Mouse (Mus musculus): Measurements from ENCODE around the gene Duox1. TPM values are rescaled to one million over a fixed set of nuclear protein-coding genes. Genes with fewer than 3 reads are reported as not detected.

The Duox1 gene
- polyA plus RNA-seq, 1 experiment: not detected

DNA sequence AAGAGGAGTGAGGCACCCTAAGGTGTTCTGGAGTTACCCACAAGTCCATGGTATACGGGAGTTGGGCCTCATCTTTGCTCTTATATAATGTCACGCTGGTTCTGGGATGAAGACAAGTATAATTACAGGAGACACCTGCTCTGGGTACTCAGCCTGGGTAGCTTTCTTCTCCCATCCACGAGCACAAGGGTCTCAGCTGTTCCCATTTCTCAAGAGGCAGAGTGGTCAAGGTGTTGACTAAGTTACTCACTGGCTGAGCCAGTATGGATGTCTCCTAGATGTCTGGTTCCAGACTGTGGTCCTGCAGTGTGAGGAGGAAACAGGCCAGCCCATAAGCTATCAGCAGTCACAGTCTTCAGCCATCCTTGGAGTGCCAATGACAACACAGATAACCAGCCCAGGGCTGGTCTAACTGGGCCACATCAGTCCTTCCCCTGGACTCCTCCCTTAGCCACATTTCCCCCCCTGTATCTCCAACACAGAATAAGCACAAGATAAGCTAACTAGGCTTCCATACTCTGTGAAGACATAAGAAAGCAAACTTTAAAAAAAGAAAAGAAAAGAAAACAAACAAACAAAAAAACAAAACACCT is 49.0 kb downstream of the Duox1 start:
- Histone ChIP-seq H3K4me1 (ENCODE audit: control insufficient read depth, insufficient read depth, low read length) (peaks cover 6% of the 10 kb centered on the region), H3K27ac (ENCODE audit: control insufficient read depth, insufficient read depth, low read depth, low read length, poor library complexity) (peak overlapping the region; percentile 24), H3K4me3 (replicated peaks; ENCODE audit: control insufficient read depth, low read depth, low read length) (no peak overlapping the region)
- TF ChIP-seq CTCF (IDR thresholded peaks at IDR 0.05; ENCODE audit: control insufficient read depth, insufficient read depth, low read length) (no peak), POLR2A (IDR thresholded peaks at IDR 0.05; ENCODE audit: borderline replicate concordance, control insufficient read depth, low read depth, low read length) (no peak)
- 73% methylated on average over 3 of the region's 3 CpGs for WGBS

DNA sequence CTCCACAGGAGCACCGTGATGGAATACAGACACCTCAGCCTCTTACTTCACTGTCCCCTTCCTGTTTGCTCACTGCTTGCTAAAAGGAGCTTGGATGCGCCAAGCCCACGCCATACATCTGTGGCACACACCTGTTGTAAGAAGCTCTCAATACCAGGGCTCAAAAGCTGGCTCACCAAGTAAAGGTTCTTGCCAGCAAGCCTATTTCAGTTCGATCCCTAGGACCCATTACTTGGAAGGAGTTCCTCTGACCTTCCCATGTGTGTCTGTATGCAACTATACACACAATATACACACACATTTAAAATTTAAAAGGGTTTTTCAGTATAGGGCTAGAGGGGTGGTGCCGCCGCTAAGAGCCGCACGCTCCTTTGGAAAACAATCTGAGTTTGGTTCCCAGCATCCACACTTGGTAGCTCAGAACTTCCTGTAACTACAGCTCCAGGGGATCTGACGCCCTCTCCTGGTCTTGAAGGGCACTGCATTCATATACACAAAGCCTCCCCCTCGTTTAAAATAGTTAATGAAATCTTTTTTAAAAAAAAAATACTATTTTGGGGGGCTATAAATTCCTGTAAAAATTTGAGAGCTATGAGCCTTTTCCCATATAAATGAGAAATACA is 49.9 kb downstream of the Duox1 start:
- Histone ChIP-seq H3K27ac (ENCODE audit: control insufficient read depth, insufficient read depth, low read depth, low read length, poor library complexity) (peak overlapping the region; percentile 7), H3K4me1 (ENCODE audit: control insufficient read depth, insufficient read depth, low read length) (peaks cover 6% of the 10 kb centered on the region), H3K4me3 (replicated peaks; ENCODE audit: control insufficient read depth, low read depth, low read length) (no peak overlapping the region)
- TF ChIP-seq CTCF (IDR thresholded peaks at IDR 0.05; ENCODE audit: control insufficient read depth, insufficient read depth, low read length) (peak; percentile 26; the same call in 1 of the 2 replicates), POLR2A (IDR thresholded peaks at IDR 0.05; ENCODE audit: borderline replicate concordance, control insufficient read depth, low read depth, low read length) (no peak)
- 77% methylated on average over 10 of the region's 10 CpGs for WGBS

DNA sequence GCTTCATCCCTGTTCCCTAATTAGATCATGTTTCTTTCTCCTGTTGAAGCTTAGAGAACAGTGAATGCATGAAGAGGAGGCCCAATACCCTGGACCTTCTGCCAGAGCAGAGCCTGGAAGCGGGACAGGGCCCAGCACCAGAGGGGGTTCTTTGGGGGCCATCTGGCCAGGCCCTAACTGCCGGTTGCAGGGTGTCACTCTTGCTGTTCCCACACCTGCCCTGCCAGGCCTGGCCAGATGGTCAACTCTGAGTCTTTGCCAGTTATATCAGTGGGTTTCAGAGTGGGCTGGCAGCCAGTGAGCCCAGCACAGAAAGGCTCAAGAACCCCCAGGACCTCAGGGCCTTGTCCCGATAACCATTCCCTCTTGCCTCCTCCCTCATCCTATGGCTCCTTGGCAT is 50.6 kb downstream of the Duox1 start:
- TF ChIP-seq CTCF (IDR thresholded peaks at IDR 0.05; ENCODE audit: control insufficient read depth, insufficient read depth, low read length) (no peak), POLR2A (IDR thresholded peaks at IDR 0.05; ENCODE audit: borderline replicate concordance, control insufficient read depth, low read depth, low read length) (no peak)
- no peak overlapping the region for H3K4me3 ChIP-seq (replicated peaks; ENCODE audit: control insufficient read depth, low read depth, low read length)
- peaks cover 5% of the 10 kb centered on the region for H3K4me1 ChIP-seq (ENCODE audit: control insufficient read depth, insufficient read depth, low read length)
- 94% methylated on average over 3 of the region's 3 CpGs for WGBS
- no peak overlapping the region for H3K27ac ChIP-seq (ENCODE audit: control insufficient read depth, insufficient read depth, low read depth, low read length, poor library complexity)

DNA sequence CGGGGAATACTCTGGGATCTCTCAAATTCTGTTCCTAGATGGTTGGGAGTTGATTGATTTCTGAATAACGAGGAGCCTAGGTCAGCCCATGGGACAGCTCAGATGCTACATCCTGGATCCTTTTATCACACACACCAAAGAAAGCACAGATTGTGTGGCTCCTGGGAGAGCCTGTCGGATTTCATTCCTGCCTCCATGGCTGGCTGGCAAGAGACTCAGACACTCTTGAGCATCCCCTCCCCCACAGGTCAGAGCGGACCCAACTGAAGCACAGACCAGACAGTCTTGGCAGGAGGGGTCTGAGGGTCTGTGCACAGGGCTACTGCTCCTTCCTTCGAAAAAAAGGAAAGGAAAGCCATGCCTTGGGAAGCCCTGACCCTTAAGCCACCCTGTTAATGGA is 51.2 kb downstream of the Duox1 start:
- H3K4me1 ChIP-seq (ENCODE audit: control insufficient read depth, insufficient read depth, low read length): peaks cover 4% of the 10 kb centered on the region
- TF ChIP-seq CTCF (IDR thresholded peaks at IDR 0.05; ENCODE audit: control insufficient read depth, insufficient read depth, low read length) (no peak), POLR2A (IDR thresholded peaks at IDR 0.05; ENCODE audit: borderline replicate concordance, control insufficient read depth, low read depth, low read length) (no peak)
- H3K4me3 ChIP-seq (replicated peaks; ENCODE audit: control insufficient read depth, low read depth, low read length): no peak overlapping the region
- H3K27ac ChIP-seq (ENCODE audit: control insufficient read depth, insufficient read depth, low read depth, low read length, poor library complexity): no peak overlapping the region
- 86% methylated on average over 5 of the region's 5 CpGs for WGBS

DNA sequence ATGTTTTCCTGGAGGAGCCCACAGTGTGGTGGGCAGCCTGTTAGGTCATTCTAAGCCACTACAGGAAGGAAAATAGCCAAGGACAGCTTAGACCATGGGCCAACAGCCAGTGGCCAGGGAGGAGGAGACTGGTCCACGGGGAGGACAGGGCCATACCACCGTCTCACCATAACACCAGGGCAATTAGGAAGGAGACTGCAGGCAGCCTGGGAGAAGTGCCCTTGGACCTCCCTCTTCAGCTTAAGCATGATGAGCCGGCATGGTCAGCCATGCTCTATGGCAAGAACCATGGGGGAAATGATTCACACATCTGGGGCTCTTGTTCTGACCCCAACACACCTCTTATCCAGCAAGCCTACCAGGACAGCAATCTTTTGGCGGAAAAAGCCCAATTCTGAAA is 51.7 kb downstream of the Duox1 start:
- WGBS: 74% methylated on average over 4 of the region's 4 CpGs
- Histone ChIP-seq H3K27ac (ENCODE audit: control insufficient read depth, insufficient read depth, low read depth, low read length, poor library complexity) (no peak overlapping the region), H3K4me1 (ENCODE audit: control insufficient read depth, insufficient read depth, low read length) (peaks cover 4% of the 10 kb centered on the region), H3K4me3 (replicated peaks; ENCODE audit: control insufficient read depth, low read depth, low read length) (no peak overlapping the region)
- TF ChIP-seq POLR2A (IDR thresholded peaks at IDR 0.05; ENCODE audit: borderline replicate concordance, control insufficient read depth, low read depth, low read length): no peak
- no peak for TF ChIP-seq CTCF (IDR thresholded peaks at IDR 0.05; ENCODE audit: control insufficient read depth, insufficient read depth, low read length)

DNA sequence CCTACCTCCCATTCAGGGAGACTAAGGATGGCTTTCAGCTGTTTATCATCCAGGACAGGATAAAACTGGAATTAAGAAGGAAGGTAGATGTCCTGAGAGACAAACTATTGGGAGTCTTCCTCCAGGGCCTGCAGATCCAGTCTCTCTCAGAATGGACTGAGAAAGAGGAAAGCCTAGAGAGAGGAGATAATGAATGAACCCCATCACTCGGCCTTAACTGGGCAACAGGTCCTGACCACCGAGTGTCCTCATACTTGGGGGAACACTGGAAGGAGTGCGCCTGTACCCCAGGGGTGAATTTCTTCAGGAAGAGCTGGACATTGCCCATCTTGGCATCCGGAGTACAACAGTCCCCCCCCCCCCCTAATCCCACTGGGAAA is 52.2 kb downstream of the Duox1 start:
- no peak for TF ChIP-seq CTCF (IDR thresholded peaks at IDR 0.05; ENCODE audit: control insufficient read depth, insufficient read depth, low read length)
- TF ChIP-seq POLR2A (IDR thresholded peaks at IDR 0.05; ENCODE audit: borderline replicate concordance, control insufficient read depth, low read depth, low read length): no peak
- peaks cover 4% of the 10 kb centered on the region for H3K4me1 ChIP-seq (ENCODE audit: control insufficient read depth, insufficient read depth, low read length)
- H3K4me3 ChIP-seq (replicated peaks; ENCODE audit: control insufficient read depth, low read depth, low read length): peak overlapping the region; percentile 24
- no peak overlapping the region for H3K27ac ChIP-seq (ENCODE audit: control insufficient read depth, insufficient read depth, low read depth, low read length, poor library complexity)
- WGBS: 56% methylated on average over 4 of the region's 4 CpGs

DNA sequence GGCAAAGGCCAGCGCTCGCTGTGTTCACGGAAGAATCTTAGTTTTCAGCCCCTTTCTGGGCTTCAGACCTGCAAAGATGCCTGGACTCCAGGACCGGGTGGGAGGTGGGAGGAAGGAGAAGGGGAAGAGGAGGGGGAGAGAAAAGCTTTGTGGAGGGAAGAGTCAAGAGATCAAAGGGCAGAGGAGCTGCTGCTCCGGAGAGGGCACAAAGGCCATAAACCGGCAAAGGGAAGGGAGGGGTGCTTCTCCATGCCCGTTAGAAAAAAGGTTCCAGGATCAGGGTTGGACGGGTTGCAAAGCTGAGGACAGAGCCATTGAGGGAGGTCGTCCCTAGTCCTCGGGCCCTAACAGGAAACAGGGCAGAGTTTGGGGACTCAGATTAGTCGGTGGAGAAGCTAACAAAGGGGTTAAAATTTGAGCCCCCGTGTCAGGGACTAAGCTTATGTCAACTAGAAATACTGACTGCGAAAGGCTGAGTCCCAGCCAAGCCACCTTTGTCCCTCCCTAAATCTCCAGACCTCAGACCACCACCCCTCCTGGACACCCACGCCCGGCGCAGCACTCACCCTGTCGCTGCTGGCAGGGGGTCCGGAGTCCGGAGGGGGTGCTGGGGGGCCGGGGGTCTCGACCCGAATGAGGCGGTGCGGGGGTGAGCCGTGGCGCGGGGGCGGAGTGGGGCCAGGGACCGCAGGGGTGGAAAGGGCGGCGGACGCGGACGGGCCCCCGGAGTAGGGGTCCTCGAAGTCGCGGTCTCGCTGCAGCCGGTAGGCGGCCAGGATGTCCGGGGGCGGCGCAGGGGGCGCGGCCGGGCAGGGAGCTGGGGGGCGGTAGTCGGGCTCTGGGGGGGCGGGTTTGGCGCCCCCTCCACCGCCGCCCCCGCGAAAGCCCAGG is 52.9 kb downstream of the Duox1 start:
- TF ChIP-seq POLR2A (IDR thresholded peaks at IDR 0.05; ENCODE audit: borderline replicate concordance, control insufficient read depth, low read depth, low read length): no peak
- no peak for TF ChIP-seq CTCF (IDR thresholded peaks at IDR 0.05; ENCODE audit: control insufficient read depth, insufficient read depth, low read length)
- Histone ChIP-seq H3K27ac (ENCODE audit: control insufficient read depth, insufficient read depth, low read depth, low read length, poor library complexity) (no peak overlapping the region), H3K4me3 (replicated peaks; ENCODE audit: control insufficient read depth, low read depth, low read length) (peak overlapping the region; percentile 70), H3K4me1 (ENCODE audit: control insufficient read depth, insufficient read depth, low read length) (peaks cover 4% of the 10 kb centered on the region)
- WGBS: 6% methylated on average over 48 of the region's 55 CpGs

Data from bone marrow, adult 2 months (tissue).